Mouse (Mus musculus) megakaryocyte, adult 5-6 weeks (primary cell): ENCODE measurements at regions not wholly inside any gene's neighbourhood (a gene's known extent, or its start where the extent isn't known, plus 50 kb on each side); places are given as distances from the start of the nearest gene placed in this dataset.

Source experiments
- ATAC-seq: 2 replicates; pipeline ENCODE4 v1.8.0; 2016; ENCODE audit warnings: mild to moderate bottlenecking, inconsistent platforms; ENCODE audit not compliant: poor library complexity, severe bottlenecking

DNA sequence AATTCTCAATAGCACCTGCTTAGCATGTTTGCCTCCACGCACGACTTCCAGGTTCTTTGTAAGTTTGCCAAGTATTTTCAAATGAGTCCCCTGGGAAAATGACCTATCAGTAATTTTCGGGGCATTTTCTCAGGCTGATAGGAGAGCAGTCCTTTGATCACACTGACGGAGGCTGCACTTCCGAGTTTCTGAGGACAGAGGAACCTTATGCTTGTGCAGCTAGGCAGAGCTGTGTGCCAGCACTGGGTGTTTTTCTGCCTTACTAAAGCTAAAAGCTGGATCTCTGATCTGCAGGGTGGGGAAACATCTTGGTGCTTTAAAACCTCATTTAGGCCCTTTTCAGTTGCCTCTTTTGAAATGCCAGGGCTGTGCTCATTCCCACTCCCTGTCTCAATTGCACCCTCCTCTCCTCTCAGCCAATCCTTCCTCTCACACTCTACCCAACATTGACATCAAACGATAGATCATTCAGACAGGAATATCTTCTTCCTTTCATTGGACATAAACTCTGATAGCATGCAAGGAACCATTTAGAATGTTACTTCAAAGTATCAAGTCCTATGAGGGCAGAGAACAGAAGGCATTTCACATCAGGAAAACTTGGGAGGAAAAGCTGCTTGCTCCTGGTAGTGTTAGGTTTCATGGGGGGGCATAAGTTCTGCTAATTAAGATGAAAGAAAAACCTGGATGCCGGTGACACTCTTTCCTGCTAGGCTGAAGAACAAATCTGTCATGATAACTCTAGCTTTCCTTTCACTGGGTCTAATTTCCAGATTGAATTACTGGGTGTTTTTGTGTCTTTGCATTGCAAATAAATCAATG lies 95.3 kb downstream of the Lurap1l start:
- no peak for ATAC-seq

DNA sequence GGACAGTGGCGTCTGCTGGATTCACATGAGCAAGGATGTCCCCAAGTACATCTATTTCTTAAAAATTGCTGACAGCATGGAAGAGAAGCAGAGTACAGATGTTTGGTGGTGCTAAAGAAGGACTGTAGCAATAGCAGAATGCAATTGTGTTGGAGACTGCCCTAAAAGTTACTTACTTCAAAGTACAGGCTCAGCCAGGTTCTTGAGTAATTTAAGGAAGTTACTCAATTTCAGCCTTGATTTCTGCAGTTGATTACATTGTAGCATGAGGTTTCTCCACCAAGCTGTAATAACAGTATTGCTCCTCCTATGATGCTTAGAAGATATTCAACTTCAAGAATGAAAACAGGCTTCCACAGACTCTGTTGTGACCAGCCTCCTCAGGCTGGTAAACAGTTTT lies 96.1 kb downstream of the Lurap1l start:
- ATAC-seq: peak; percentile 51; the same call in 1 of the 2 replicates

DNA sequence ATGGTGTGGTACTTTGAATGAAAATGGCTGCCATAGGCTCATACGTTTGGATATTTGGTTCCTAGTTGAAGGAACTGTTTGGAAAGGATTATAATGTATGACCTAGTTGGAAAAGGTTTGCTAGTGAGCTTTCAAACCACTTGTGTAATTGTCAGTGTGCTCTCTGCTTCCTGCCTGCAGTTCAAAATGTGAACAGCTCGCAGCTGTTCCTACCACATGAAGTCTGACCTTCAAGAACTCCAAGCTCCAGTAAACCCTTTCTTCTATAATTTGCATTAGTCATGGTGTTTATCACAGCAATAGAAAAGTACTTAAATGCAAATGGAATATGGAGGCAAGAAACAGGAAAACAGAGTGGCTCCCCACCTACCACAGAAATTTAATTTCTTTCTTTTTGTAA lies 111.4 kb downstream of the Lurap1l start:
- ATAC-seq: no peak

DNA sequence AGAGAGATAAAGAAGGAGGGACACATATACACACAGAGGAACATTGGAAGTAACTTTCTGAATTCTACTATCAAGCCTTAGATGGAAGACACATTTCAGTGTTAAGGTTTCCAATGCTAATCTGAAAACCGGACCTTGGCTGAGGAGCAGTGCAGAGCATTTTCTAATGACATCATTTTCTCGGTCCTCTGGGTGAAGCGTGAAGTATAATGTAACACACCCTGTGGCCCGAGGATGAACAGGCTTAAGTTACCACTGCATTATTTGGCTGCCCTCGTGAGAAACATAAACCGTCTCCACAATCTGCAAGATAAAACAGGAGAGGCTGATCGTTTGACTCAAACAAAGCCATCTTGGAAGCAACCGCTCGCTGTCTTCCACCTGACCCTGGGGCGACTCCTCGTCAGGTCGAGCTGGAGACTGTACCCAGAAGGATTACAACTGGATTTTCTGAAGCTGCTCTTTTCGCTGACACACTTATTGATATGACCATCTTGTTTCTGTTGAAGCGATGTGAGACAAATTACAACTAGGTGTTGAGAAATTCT lies 113.1 kb downstream of the Lurap1l start:
- no peak for ATAC-seq

GRCm38 (mm10) chr4:81027558-81027957 lies 117.1 kb downstream of the Lurap1l start:
- ATAC-seq: no peak

DNA sequence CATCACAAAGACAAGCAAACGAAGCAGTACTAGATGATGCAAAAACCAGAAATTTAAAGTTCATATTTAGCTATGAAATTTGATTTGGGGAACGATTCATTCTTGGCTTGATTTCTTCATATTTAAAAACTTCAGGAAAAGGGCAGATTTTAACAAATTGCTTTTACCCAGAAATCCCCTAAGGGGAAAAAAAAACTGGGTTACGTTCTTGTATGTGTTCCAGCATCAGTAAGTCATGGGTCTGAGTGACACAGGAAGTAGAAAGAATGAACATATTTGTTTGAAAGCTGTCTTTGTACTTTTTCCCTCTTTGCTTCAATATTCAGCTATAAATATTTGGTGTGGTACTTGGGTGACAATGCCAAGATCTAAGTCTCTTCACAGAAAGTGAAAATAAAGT lies 120.2 kb downstream of the Lurap1l start:
- no peak for ATAC-seq

DNA sequence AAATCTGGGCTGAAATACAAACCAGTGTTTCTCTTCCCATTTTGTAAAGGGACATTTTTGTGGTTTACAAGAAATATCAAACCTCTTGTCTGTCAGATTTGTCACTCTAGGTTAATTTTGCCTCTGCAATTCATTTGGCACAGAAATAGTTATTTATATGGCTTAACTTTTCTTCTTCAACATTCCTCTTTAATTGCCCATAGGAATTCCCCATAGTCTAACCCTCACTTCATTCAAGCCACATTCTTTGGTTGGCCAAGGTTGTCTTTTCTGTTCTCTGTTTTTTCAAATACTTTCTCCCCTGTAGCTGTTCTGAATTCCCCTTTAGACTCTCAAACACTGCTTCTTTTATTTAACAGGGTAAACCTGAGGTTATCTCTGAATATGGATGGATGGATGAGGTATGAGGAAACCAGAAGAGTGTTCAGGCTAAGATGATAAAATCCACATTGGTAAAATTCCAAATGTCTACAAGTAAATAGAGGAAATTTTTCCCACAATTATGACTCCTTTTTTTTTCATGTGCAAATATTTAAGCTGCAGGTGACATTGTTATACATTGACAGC lies 127.0 kb downstream of the Lurap1l start:
- ATAC-seq: no peak

DNA sequence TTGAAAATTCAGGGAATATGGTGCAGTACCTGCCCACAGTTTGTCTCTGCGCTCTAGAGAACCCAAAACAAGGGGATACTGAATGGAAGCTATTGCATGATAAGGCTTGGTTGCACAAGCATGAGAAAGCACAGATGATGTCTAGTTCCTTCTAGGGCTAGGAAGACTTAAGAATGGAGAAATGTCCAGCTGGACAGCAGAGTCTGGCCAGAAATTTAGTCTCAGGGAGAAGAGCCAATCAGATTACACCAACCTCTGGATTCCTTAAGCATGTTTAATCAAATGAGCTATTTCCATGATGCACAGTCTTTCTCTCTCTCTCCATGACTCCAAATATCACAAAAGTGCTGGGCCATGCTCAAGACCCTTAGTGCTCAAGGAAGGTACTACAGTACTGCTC lies 147.8 kb downstream of the Lurap1l start:
- no peak for ATAC-seq

- ATAC-seq: no peak
Observed at GRCm38 (mm10) chr4:81058809-81059208, 148.4 kb downstream of the Lurap1l start.

DNA sequence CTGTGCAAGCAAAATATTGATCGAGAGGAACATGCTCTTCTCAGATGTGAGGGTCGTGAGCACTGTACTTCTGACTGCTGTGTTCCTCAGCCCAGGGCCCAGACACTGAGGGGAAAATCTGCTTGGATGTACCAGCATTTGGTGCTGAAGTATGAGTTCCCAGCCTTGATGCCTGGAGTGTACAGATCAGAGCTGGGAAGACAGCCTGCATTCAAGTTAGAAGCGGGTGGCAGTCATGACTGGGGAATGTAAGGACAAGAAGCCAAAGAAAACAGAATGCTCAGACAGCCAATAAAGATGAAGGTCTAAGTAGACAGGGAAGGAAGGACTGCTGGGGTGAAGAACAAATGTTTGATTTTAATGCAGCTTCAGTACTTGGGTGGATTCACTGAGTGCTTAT lies 148.9 kb downstream of the Lurap1l start:
- ATAC-seq: no peak

- ATAC-seq: no peak
Observed at GRCm38 (mm10) chr4:81082290-81082947, 172.0 kb downstream of the Lurap1l start.

DNA sequence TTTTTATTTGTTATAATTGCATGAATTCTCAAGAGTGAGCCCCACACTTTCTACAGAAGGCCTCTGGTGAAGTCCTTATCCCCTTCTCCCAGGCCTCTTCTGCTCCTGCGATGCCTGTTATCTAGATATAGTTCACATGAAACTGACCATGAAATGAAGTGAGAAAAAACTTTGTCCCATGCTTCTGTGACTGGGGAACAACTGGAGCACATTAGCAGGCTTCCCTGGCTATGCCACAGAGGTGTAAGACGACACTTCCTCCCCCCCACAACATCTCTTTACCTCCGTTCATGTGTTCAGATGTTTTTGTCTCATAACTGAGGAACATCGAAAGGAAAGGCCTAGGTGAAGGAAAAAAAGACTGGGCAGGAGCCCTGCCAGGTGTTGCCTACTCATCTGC lies 174.7 kb downstream of the Lurap1l start:
- no peak for ATAC-seq

DNA sequence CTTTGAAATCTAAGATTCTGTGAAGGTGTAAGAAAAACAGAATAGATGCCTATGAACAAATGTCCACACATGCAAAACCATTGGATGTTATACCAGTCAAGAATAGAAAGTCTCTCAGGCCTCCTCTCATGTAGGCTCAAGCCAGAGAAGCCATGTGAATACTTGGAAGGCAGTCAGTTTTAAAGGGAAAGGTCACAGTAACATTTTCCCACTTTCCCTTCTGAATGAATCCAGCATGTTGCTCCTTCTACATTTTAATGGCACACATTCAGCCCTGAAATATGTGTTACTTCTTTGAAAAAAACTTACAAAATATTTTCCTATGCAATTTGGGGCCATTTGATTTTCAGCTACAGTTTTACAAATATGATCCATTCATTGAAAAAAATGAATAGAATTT lies 186.1 kb downstream of the Lurap1l start:
- no peak for ATAC-seq

- no peak for ATAC-seq
Observed at GRCm38 (mm10) chr4:81097597-81097996, 187.2 kb downstream of the Lurap1l start.

GRCm38 (mm10) chr4:81101049-81101448 lies 190.6 kb downstream of the Lurap1l start:
- ATAC-seq: no peak

DNA sequence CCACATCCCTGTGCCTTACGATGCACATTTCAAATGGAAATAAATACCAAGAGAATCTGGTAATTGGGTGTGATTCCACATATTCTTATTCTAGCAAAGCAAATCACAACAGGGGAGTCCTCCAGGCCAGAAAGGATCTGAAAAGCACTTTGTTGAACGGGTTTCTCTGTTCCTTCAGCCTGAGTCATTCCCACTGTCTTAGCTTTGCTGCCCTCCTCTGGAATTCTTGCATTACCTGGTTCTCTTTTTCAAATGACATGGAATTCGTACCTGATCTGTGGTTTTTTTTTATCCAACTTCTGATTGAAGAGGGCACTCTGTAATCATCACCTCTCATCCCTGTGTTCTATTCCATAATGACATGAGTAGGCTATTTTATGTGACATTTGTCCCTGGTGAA lies 200.9 kb downstream of the Lurap1l start:
- no peak for ATAC-seq

DNA sequence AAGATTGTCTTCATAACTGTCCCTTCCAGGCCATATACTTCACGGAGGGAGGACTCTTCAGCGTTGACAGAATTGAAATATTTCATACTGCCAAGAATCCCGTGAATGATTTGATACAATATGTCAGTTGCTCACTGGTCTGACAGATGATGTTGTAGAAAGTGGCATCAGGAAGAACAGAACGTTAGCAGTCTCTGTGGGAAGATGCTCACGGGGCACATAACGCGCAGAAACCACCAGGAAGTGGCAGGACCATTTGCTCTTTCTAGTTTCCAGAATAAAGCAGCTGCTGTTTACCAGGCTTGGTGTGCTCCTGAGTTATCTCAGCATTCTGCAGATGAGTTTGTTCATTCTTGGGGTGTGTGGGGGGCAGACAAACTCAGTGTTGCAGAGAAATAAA lies 206.0 kb downstream of the Lurap1l start:
- ATAC-seq: no peak

DNA sequence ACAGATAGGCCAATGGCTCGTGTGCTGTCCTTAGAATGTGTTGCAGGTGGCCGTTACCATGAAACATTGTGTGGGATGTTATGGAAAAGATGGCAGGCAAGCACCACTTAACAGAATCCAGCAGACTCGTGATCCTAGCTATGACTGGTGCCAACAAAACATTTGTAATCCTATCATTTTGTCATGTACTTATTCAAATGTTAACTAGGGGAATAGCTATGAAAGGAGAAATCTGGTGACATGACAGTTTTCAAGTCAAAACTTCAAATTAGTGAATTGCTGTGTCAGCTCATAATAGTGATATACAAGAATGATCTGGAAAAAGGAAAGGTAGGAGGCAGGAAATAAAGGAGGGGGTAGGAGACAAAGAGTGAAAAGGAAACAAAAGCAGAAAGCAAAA lies 213.7 kb downstream of the Lurap1l start:
- ATAC-seq: no peak

- ATAC-seq: no peak
Observed at GRCm38 (mm10) chr4:81129874-81130273, 219.4 kb downstream of the Lurap1l start.

GRCm38 (mm10) chr4:81173111-81173510 lies 262.7 kb downstream of the Lurap1l start:
- no peak for ATAC-seq

DNA sequence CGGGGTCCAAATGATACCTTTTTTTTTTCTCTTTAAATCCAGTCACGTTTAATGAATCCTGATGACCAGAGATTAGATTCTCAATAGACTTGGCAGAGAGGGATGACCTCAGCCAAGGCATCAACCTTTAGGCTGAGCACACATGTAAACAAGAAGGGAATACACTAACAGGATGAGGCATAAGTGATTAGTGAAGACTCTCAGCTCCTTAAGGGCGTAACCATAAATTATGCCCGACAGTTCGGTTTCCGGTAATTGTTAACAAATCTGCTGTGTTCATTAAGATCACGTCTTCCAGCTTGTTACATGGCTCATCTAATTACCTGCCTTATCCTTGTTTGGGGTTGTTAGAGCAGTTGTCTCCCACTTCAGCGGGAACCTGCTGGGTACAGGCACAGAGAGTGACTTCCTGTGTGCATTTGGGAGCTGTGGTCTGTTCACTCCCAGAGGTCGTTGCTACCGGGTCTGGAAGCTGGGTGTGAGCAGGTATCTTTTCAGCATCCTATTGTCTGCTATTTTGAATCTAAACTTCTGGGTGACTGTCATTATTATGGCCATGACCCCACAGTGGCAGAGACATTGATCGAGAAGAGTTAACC lies 265.1 kb downstream of the Mpdz start:
- ATAC-seq: no peak
